Mouse (Mus musculus) neutrophil, adult 83 days (primary cell): ENCODE measurements around the gene Ndufa5. TPM values are rescaled to one million over a fixed set of nuclear protein-coding genes. Genes with fewer than 3 reads are reported as not detected.

Experiments
- total RNA-seq, 2 experiments: library from RNA; stranded (reverse); gene quantifications; one replicate each; pipeline ENCODE4 v1.2.4; 2023

The Ndufa5 gene
- total RNA-seq = 10 to 100 TPM; 41.4 to 43.8 TPM

GRCm38 (mm10) chr6:24527155-24528063 lies at the start of gene Ndufa5:
Ndufa5 (minus strand) TSS chr6:24528013.

GRCm38 (mm10) chr6:24528064-24528243 lies 141 bp upstream of the Ndufa5 start, which contains the start of gene Asb15:
Asb15 (plus strand) TSS chr6:24528144.

GRCm38 (mm10) chr6:24514552-24515284 lies 13.1 kb downstream of the Ndufa5 start, which contains the start of gene Iqub:
Iqub (minus strand) TSS chr6:24515067.

Other genes with a start within 250 kb of the Ndufa5 start
- not detected for gene Iqub, start 12.9 kb downstream of the Ndufa5 start, total RNA-seq
- gene Asb15, start 131 bp upstream of the Ndufa5 start, total RNA-seq = not detected
- not detected for gene Lmod2, start 69.7 kb upstream of the Ndufa5 start, total RNA-seq
- 10 to 100 TPM; 19.8 to 21.8 TPM for gene Wasl, start 137.0 kb upstream of the Ndufa5 start, total RNA-seq
- not detected for gene Hyal6, start 205.2 kb upstream of the Ndufa5 start, total RNA-seq
- not detected for gene Hyal4, start 220.3 kb upstream of the Ndufa5 start, total RNA-seq